Mouse (Mus musculus): ENCODE measurements at regions not wholly inside any gene's neighbourhood (a gene's known extent, or its start where the extent isn't known, plus 50 kb on each side); places are given as distances from the start of the nearest gene placed in this dataset.

GRCm38 (mm10) chr12:77139718-77140117 is 98.2 kb upstream of the Fut8 start:
- Histone ChIP-seq H3K9me3 (ENCODE audit: control insufficient read depth, low read length) (no peaks in the 10 kb centered on the region), H3K27me3 (ENCODE audit: control insufficient read depth) (no peaks in the 10 kb centered on the region), H3K36me3 (ENCODE audit: control insufficient read depth) (no peaks in the 10 kb centered on the region), H3K4me1 (ENCODE audit: control insufficient read depth) (no peaks in the 10 kb centered on the region), H3K4me3 (replicated peaks) (no peak overlapping the region)
- no peak for TF ChIP-seq TAL1 (IDR thresholded peaks at IDR 0.05; ENCODE audit: low read length)
- no peak for TF ChIP-seq GATA1 (IDR thresholded peaks at IDR 0.05; ENCODE audit: low read length)

- Histone ChIP-seq H3K4me1 (ENCODE audit: control insufficient read depth) (no peaks in the 10 kb centered on the region), H3K36me3 (ENCODE audit: control insufficient read depth) (no peaks in the 10 kb centered on the region), H3K4me3 (replicated peaks) (no peak overlapping the region), H3K27me3 (ENCODE audit: control insufficient read depth) (no peaks in the 10 kb centered on the region), H3K9me3 (ENCODE audit: control insufficient read depth, low read length) (no peaks in the 10 kb centered on the region)
- TF ChIP-seq TAL1 (IDR thresholded peaks at IDR 0.05; ENCODE audit: low read length) = no peak
- no peak for TF ChIP-seq GATA1 (IDR thresholded peaks at IDR 0.05; ENCODE audit: low read length)
These were observed 99.3 kb upstream of the Fut8 start for GRCm38 (mm10) chr12:77138506-77139201.

- no peaks in the 10 kb centered on the region for H3K4me1 ChIP-seq (ENCODE audit: control insufficient read depth)
- H3K27me3 ChIP-seq (ENCODE audit: control insufficient read depth) = no peaks in the 10 kb centered on the region
- no peak overlapping the region for H3K4me3 ChIP-seq (replicated peaks)
- no peaks in the 10 kb centered on the region for H3K36me3 ChIP-seq (ENCODE audit: control insufficient read depth)
- H3K9me3 ChIP-seq (ENCODE audit: control insufficient read depth, low read length) = no peaks in the 10 kb centered on the region
- TF ChIP-seq TAL1 (IDR thresholded peaks at IDR 0.05; ENCODE audit: low read length) (no peak), GATA1 (IDR thresholded peaks at IDR 0.05; ENCODE audit: low read length) (no peak)
These were observed 100.6 kb upstream of the Fut8 start for GRCm38 (mm10) chr12:77137291-77137830.

DNA sequence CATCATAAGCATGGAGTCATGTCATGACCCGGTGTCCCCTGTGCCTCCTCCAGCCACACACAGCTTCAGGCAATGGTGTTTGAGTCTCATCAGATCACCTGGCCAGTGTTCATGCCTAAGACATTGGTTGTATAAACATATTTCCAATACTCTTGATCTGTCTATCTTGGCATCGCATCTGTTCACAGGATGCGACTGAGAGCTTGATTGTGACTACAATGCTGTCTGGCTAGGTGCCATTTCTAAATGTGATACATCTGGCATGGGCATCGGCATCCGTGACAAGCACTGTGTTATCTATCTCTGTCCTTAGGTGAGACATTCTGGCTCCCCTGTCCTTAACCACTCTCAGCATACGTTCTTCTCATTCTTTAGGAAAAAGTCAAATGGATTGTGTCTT is 102.3 kb upstream of the Fut8 start:
- H3K27me3 ChIP-seq (ENCODE audit: control insufficient read depth) = no peaks in the 10 kb centered on the region
- TF ChIP-seq GATA1 (IDR thresholded peaks at IDR 0.05; ENCODE audit: low read length) (no peak), TAL1 (IDR thresholded peaks at IDR 0.05; ENCODE audit: low read length) (no peak)
- H3K36me3 ChIP-seq (ENCODE audit: control insufficient read depth) = no peaks in the 10 kb centered on the region
- no peak overlapping the region for H3K4me3 ChIP-seq (replicated peaks)
- no peaks in the 10 kb centered on the region for H3K9me3 ChIP-seq (ENCODE audit: control insufficient read depth, low read length)
- H3K4me1 ChIP-seq (ENCODE audit: control insufficient read depth) = no peaks in the 10 kb centered on the region

DNA sequence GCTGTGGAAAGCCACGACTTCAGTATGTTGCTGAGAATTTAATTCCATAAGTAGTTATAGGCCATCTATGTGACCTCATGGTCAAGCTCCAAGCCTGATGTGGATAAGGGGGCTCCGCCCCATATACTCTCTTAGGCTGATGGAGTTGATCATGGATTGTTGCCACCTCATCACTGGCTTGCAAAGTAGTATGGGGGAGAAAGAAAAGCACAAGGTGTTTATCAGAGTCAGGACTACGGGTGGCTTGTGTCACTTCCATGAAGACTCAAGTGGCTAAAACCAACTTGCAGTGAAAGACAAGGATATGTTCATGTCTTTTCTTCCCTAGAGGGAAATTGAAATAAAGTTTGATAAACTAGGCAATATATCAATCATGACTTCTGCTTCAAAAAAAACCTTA is 102.9 kb upstream of the Fut8 start:
- TF ChIP-seq TAL1 (IDR thresholded peaks at IDR 0.05; ENCODE audit: low read length) (no peak), GATA1 (IDR thresholded peaks at IDR 0.05; ENCODE audit: low read length) (no peak)
- H3K27me3 ChIP-seq (ENCODE audit: control insufficient read depth) = no peaks in the 10 kb centered on the region
- H3K36me3 ChIP-seq (ENCODE audit: control insufficient read depth) = no peaks in the 10 kb centered on the region
- no peaks in the 10 kb centered on the region for H3K9me3 ChIP-seq (ENCODE audit: control insufficient read depth, low read length)
- no peak overlapping the region for H3K4me3 ChIP-seq (replicated peaks)
- no peaks in the 10 kb centered on the region for H3K4me1 ChIP-seq (ENCODE audit: control insufficient read depth)

DNA sequence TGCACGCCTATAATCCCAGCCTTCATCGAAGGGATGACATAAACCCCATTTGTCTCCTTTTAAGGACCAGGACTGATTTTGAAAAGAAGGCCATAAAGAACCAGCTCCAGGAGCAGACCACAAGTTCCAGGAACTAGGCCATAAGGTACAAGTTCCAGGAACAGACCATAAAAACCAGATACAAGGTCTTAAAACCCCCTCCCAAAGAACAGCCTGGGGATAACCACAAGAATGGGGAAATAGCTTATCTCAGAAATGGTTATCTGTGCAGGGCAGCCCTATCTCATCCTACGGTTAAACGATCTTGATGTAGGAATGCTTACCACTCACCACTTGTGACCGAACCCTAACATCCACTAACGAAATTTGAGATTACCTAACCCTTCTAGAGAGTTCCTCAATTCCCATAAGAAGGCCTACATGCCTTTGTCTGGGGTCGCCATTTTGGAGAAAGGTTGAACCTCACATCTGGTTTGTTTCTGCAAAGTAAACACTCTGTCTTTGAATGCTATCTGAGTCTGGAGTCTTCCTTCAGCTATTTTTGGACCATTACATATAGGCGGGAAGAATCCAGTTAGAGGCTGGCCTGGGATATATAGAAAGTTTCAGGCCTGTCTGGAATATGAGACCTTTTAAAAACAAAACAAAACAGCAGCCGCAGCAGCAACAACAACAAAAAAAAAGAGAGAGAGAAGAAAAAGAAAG is 103.5 kb upstream of the Fut8 start:
- no peaks in the 10 kb centered on the region for H3K4me1 ChIP-seq (ENCODE audit: control insufficient read depth)
- H3K4me3 ChIP-seq (replicated peaks) = no peak overlapping the region
- no peaks in the 10 kb centered on the region for H3K27me3 ChIP-seq (ENCODE audit: control insufficient read depth)
- TF ChIP-seq GATA1 (IDR thresholded peaks at IDR 0.05; ENCODE audit: low read length) = no peak
- no peak for TF ChIP-seq TAL1 (IDR thresholded peaks at IDR 0.05; ENCODE audit: low read length)
- no peaks in the 10 kb centered on the region for H3K36me3 ChIP-seq (ENCODE audit: control insufficient read depth)
- no peaks in the 10 kb centered on the region for H3K9me3 ChIP-seq (ENCODE audit: control insufficient read depth, low read length)

DNA sequence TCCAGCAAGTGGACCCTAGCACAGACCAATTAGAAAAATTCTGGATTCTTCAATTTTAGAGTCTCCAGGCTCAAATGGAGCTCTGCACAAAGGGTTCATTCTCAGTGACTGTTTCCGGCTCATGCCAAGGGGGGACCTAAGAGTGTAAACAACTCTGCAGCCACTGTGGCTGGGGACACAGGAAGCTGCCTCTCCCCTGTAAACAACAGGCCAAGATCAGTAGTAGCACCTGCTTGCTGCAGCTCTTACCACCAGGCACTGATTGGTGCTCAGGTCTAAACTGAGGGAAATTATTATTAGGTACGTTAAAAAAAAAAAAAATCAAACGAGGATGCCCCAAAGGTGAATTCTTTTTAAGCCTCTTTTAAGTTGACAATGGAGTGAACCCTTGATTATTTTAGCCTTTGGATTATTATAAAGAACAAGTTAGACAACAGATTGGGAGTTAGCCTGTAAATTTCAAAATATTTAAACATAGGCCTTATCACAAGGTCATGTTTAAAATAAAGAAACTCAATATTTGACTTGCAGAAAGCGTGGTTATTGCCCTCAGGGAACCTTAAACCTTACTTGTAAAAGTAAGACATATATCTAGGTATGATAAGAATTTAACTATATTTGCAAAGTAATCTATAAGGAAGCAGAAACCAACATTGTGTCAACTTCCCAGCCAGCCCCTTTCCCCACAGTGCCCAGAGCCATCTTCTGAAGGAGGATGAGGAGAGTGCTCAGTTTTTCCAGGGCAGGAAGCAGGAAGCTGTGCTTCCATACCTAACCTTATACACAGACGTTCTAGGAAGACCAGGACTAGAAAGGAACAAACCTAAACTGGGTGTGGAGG is 104.2 kb upstream of the Fut8 start:
- Histone ChIP-seq H3K4me1 (ENCODE audit: control insufficient read depth) (no peaks in the 10 kb centered on the region), H3K36me3 (ENCODE audit: control insufficient read depth) (no peaks in the 10 kb centered on the region), H3K27me3 (ENCODE audit: control insufficient read depth) (no peaks in the 10 kb centered on the region), H3K4me3 (replicated peaks) (no peak overlapping the region), H3K9me3 (ENCODE audit: control insufficient read depth, low read length) (no peaks in the 10 kb centered on the region)
- TF ChIP-seq TAL1 (IDR thresholded peaks at IDR 0.05; ENCODE audit: low read length) (no peak), GATA1 (IDR thresholded peaks at IDR 0.05; ENCODE audit: low read length) (no peak)

DNA sequence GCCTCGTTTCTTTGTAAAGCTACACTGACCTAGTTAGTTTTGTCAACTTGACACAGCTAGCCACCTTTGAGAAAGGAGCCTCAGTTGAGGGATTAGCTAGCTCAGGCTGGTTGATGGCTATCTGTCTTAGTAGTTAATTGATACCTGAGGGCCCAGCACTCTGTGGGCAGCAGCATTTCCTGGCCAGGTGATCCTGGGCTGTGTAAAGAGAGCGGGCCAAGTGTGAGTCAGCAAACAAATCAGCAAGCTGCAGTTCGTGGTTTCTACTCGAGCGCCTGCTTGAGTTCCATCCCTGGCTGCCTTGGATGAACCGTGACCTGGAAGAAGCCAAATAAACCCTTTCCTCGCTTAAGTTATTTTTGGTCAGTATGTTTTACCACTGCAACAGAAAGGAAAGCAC is 106.6 kb upstream of the Fut8 start:
- no peaks in the 10 kb centered on the region for H3K4me1 ChIP-seq (ENCODE audit: control insufficient read depth)

GRCm38 (mm10) chr12:77130526-77130925 is 107.4 kb upstream of the Fut8 start:
- Histone ChIP-seq H3K4me3 (replicated peaks) (no peak overlapping the region), H3K36me3 (ENCODE audit: control insufficient read depth) (no peaks in the 10 kb centered on the region), H3K9me3 (ENCODE audit: control insufficient read depth, low read length) (no peaks in the 10 kb centered on the region), H3K27me3 (ENCODE audit: control insufficient read depth) (no peaks in the 10 kb centered on the region), H3K4me1 (ENCODE audit: control insufficient read depth) (no peaks in the 10 kb centered on the region)
- TF ChIP-seq GATA1 (IDR thresholded peaks at IDR 0.05; ENCODE audit: low read length) = no peak
- no peak for TF ChIP-seq TAL1 (IDR thresholded peaks at IDR 0.05; ENCODE audit: low read length)

More for the DNA sequence above, 106.6 kb upstream of the Fut8 start:
- no peak for TF ChIP-seq GATA1 (IDR thresholded peaks at IDR 0.05; ENCODE audit: low read length)
- no peaks in the 10 kb centered on the region for H3K36me3 ChIP-seq (ENCODE audit: control insufficient read depth)
- H3K4me3 ChIP-seq (replicated peaks) = no peak overlapping the region
- H3K9me3 ChIP-seq (ENCODE audit: control insufficient read depth, low read length) = no peaks in the 10 kb centered on the region
- no peaks in the 10 kb centered on the region for H3K27me3 ChIP-seq (ENCODE audit: control insufficient read depth)

All from erythroblast, embryonic 14.5 days (primary cell).